In genomic region chr11:55781044-55781443, GRCm38 (mm10) we compare ENCODE assay signal across 22 mouse cellular contexts.
DNase-seq lines count a peak whose midpoint lies in the region; ATAC-seq lines count a peak whose summit lies in the region.
"Had no signal": no experiment of that assay in that cellular context is flagged by ENCODE, and none has a peak within 500 bp of the region (broad histone marks: within the 10 kb centered on the region; RNA-seq: fewer than 3 reads in every experiment).

No protein-coding gene starts in this region.

- no peak overlapping the region for H3K4me2 ChIP-seq in heart, embryonic 12.5 days
- H3K4me2 ChIP-seq in hindbrain, embryonic 16.5 days (ENCODE audit: low read length) = no peak overlapping the region
- no peak overlapping the region for H3K4me2 ChIP-seq in hindbrain, embryonic 11.5 days (replicated peaks; ENCODE audit: low read depth, low read length)
- H3K4me2 ChIP-seq in neural tube, embryonic 13.5 days = no peak overlapping the region
- H3K4me2 ChIP-seq in neural tube, embryonic 15.5 days = no peak overlapping the region
- H3K4me2 ChIP-seq: embryonic facial prominence, embryonic 13.5 days; forebrain, embryonic 12.5 days; forebrain, embryonic 15.5 days had no signal

- no peak overlapping the region for H3K9ac ChIP-seq in heart, embryonic 12.5 days
- H3K9ac ChIP-seq in hindbrain, embryonic 16.5 days (ENCODE audit: low read depth, low read length) = no peak overlapping the region
- H3K9ac ChIP-seq in hindbrain, embryonic 11.5 days (ENCODE audit: low read depth, low read length) = no peak overlapping the region
- H3K9ac ChIP-seq in neural tube, embryonic 13.5 days = no peak overlapping the region
- H3K9ac ChIP-seq in neural tube, embryonic 15.5 days (replicated peaks) = no peak overlapping the region
- H3K9ac ChIP-seq: embryonic facial prominence, embryonic 13.5 days; forebrain, embryonic 12.5 days; forebrain, embryonic 15.5 days had no signal

- H3K27ac ChIP-seq in heart, embryonic 12.5 days (ENCODE audit: poor library complexity, severe bottlenecking) = no peak overlapping the region
- H3K27ac ChIP-seq in hindbrain, embryonic 16.5 days (ENCODE audit: low read depth, low read length) = no peak overlapping the region
- H3K27ac ChIP-seq in hindbrain, embryonic 11.5 days (ENCODE audit: low read depth, low read length) = no peak overlapping the region
- 0 out of 2 replicates have a peak overlapping the region, but pooled peaks have one; percentile 3 for H3K27ac ChIP-seq in neural tube, embryonic 13.5 days (replicated peaks)
- no peak overlapping the region for H3K27ac ChIP-seq in neural tube, embryonic 15.5 days (replicated peaks)
- H3K27ac ChIP-seq: embryonic facial prominence, embryonic 10.5 days; embryonic facial prominence, embryonic 13.5 days; forebrain, embryonic 12.5 days; forebrain, embryonic 15.5 days; heart, adult 2 months; heart, embryonic 10.5 days had no signal

- no peak overlapping the region for H3K4me3 ChIP-seq in heart, embryonic 12.5 days
- H3K4me3 ChIP-seq in hindbrain, embryonic 16.5 days (ENCODE audit: low read length) = no peak overlapping the region
- H3K4me3 ChIP-seq in hindbrain, embryonic 11.5 days (ENCODE audit: low read depth, low read length) = no peak overlapping the region
- H3K4me3 ChIP-seq in neural tube, embryonic 13.5 days = no peak overlapping the region
- H3K4me3 ChIP-seq in neural tube, embryonic 15.5 days (replicated peaks) = no peak overlapping the region
- H3K4me3 ChIP-seq: embryonic facial prominence, embryonic 10.5 days; embryonic facial prominence, embryonic 13.5 days; erythroblast, embryonic 14.5 days; forebrain, embryonic 12.5 days; forebrain, embryonic 15.5 days; heart, adult 2 months; heart, embryonic 10.5 days had no signal

- DNase-seq in heart, adult 11 months = peak; percentile 45
- DNase-seq in hindbrain, embryonic 11.5 days (ENCODE audit: low spot score) = no peak
- DNase-seq in adrenal gland, adult 2 months = no peak
- DNase-seq: adrenal gland, postnatal 14 days; cerebellum, adult 11-12 months; cerebellum, adult 8-10 months; cerebellum, postnatal 10 days; cerebellum, postnatal 36 days; embryo, embryonic 11 days; gastrocnemius, postnatal 25 days; heart, adult 2 months had no signal

- 70% methylated on average over 3 of the region's 3 CpGs for WGBS in heart, embryonic 12.5 days
- 68% methylated on average over 3 of the region's 3 CpGs for WGBS in hindbrain, embryonic 16.5 days
- 83% methylated on average over 3 of the region's 3 CpGs for WGBS in hindbrain, embryonic 11.5 days
- WGBS in neural tube, embryonic 13.5 days = 71% methylated on average over 3 of the region's 3 CpGs
- 60% methylated on average over 3 of the region's 3 CpGs for WGBS in neural tube, embryonic 15.5 days

- no peaks in the 10 kb centered on the region for H3K36me3 ChIP-seq in heart, embryonic 12.5 days
- no peaks in the 10 kb centered on the region for H3K36me3 ChIP-seq in hindbrain, embryonic 16.5 days (ENCODE audit: control insufficient read depth, insufficient read depth, low read length)
- no peaks in the 10 kb centered on the region for H3K36me3 ChIP-seq in hindbrain, embryonic 11.5 days (ENCODE audit: control insufficient read depth, insufficient read depth, low read length)
- H3K36me3 ChIP-seq in neural tube, embryonic 13.5 days = no peaks in the 10 kb centered on the region
- H3K36me3 ChIP-seq in neural tube, embryonic 15.5 days = no peaks in the 10 kb centered on the region
- H3K36me3 ChIP-seq: embryonic facial prominence, embryonic 10.5 days; embryonic facial prominence, embryonic 13.5 days; forebrain, embryonic 12.5 days; forebrain, embryonic 15.5 days; heart, embryonic 10.5 days had no signal

- H3K4me1 ChIP-seq in heart, embryonic 12.5 days (replicated peaks) = no peaks in the 10 kb centered on the region
- no peaks in the 10 kb centered on the region for H3K4me1 ChIP-seq in hindbrain, embryonic 16.5 days (ENCODE audit: control insufficient read depth, insufficient read depth, low read depth, low read length)
- no peaks in the 10 kb centered on the region for H3K4me1 ChIP-seq in hindbrain, embryonic 11.5 days (replicated peaks; ENCODE audit: control insufficient read depth, insufficient read depth, low read length)
- peaks cover 8% of the 10 kb centered on the region for H3K4me1 ChIP-seq in neural tube, embryonic 13.5 days (replicated peaks)
- H3K4me1 ChIP-seq in neural tube, embryonic 15.5 days = 0 out of 2 replicates have a peak, but pooled peaks cover 5% of the 10 kb centered on the region
- H3K4me1 ChIP-seq: embryonic facial prominence, embryonic 10.5 days; embryonic facial prominence, embryonic 13.5 days; forebrain, embryonic 12.5 days; forebrain, embryonic 15.5 days; heart, embryonic 10.5 days had no signal

- ATAC-seq in heart, embryonic 12.5 days (ENCODE audit: insufficient number of reproducible peaks, low FRiP score) = no peak
- ATAC-seq in hindbrain, embryonic 16.5 days = peak; percentile 65
- ATAC-seq in hindbrain, embryonic 11.5 days (ENCODE audit: low FRiP score) = no peak
- peak; percentile 69 for ATAC-seq in neural tube, embryonic 13.5 days (ENCODE audit: low read depth)
- no peak for ATAC-seq in neural tube, embryonic 15.5 days (ENCODE audit: low FRiP score)
- ATAC-seq: forebrain, embryonic 15.5 days; Patski had no signal

- no peaks in the 10 kb centered on the region for H3K27me3 ChIP-seq in heart, embryonic 12.5 days (replicated peaks)
- H3K27me3 ChIP-seq in hindbrain, embryonic 16.5 days (replicated peaks; ENCODE audit: control insufficient read depth, insufficient read depth, low read length) = no peaks in the 10 kb centered on the region
- H3K27me3 ChIP-seq in hindbrain, embryonic 11.5 days (ENCODE audit: control insufficient read depth, insufficient read depth, low read length) = no peaks in the 10 kb centered on the region
- no peaks in the 10 kb centered on the region for H3K27me3 ChIP-seq in neural tube, embryonic 13.5 days
- no peaks in the 10 kb centered on the region for H3K27me3 ChIP-seq in neural tube, embryonic 15.5 days (replicated peaks)
- H3K27me3 ChIP-seq: embryonic facial prominence, embryonic 13.5 days; forebrain, embryonic 12.5 days; forebrain, embryonic 15.5 days; Patski had no signal

- no peaks in the 10 kb centered on the region for H3K9me3 ChIP-seq in heart, embryonic 12.5 days (replicated peaks)
- H3K9me3 ChIP-seq in hindbrain, embryonic 16.5 days (ENCODE audit: control insufficient read depth, low read length) = no peaks in the 10 kb centered on the region; the same call in 1 of the 2 replicates
- no peaks in the 10 kb centered on the region for H3K9me3 ChIP-seq in hindbrain, embryonic 11.5 days (ENCODE audit: control insufficient read depth, low read length)
- H3K9me3 ChIP-seq in neural tube, embryonic 13.5 days = no peaks in the 10 kb centered on the region
- H3K9me3 ChIP-seq in neural tube, embryonic 15.5 days (replicated peaks) = no peaks in the 10 kb centered on the region
- H3K9me3 ChIP-seq: embryonic facial prominence, embryonic 10.5 days; embryonic facial prominence, embryonic 13.5 days; forebrain, embryonic 12.5 days; forebrain, embryonic 15.5 days; heart, embryonic 10.5 days had no signal

Comparison
In these comparisons a context has a peak if more than half of its experiments do, and no peak if none do; other contexts are left out.
1. ATAC-seq: peak in hindbrain, embryonic 16.5 days (single experiment) and neural tube, embryonic 13.5 days (single experiment); none in heart, embryonic 12.5 days (single experiment), hindbrain, embryonic 11.5 days (single experiment) and neural tube, embryonic 15.5 days (single experiment).